Mouse (Mus musculus) stomach, embryonic 15.5 days (tissue): ENCODE results near the gene Slc24a3. TPM values are rescaled to one million over a fixed set of nuclear protein-coding genes. Genes with fewer than 3 reads are reported as not detected.

Source experiments
- ATAC-seq: fragments of 200-750 bp; cut with Nextera tagmentation; 2 replicates; pipeline ENCODE4 v1.8.0; 2017; ENCODE audit warnings: low read depth, moderate number of reproducible peaks, moderate TSS enrichment; ENCODE audit not compliant: insufficient read depth, low FRiP score
- H3K27ac ChIP-seq: fragments of 300-500 bp; sonication (generic); 2 replicates; pipeline ENCODE4 v1.5.1; 2015; ENCODE audit warnings: mild to moderate bottlenecking, inconsistent platforms
- H3K27me3 ChIP-seq: fragments of 300-500 bp; sonication (generic); replicated peaks from 2 replicates; pipeline ENCODE4 v1.6.1; 2015; ENCODE audit warnings: inconsistent platforms
- H3K36me3 ChIP-seq: fragments of 300-500 bp; sonication (generic); 2 replicates; pipeline ENCODE4 v1.6.1; 2015; ENCODE audit warnings: inconsistent platforms
- H3K4me1 ChIP-seq: fragments of 300-500 bp; sonication (generic); 2 replicates; pipeline ENCODE4 v1.6.1; 2015; ENCODE audit warnings: inconsistent platforms
- H3K4me2 ChIP-seq: fragments of 300-500 bp; sonication (generic); 2 replicates; pipeline ENCODE4 v1.6.1; 2015; ENCODE audit warnings: mild to moderate bottlenecking, inconsistent platforms
- H3K4me3 ChIP-seq: fragments of 300-500 bp; sonication (generic); replicated peaks from 2 replicates; pipeline ENCODE4 v1.5.1; 2015; ENCODE audit warnings: inconsistent platforms
- H3K9ac ChIP-seq: fragments of 300-500 bp; sonication (generic); 2 replicates; pipeline ENCODE4 v1.6.1; 2015; ENCODE audit warnings: inconsistent platforms
- H3K9me3 ChIP-seq: fragments of 300-500 bp; sonication (generic); 2 replicates; pipeline ENCODE4 v1.6.1; 2016; ENCODE audit warnings: inconsistent platforms
- WGBS: fragments of 180-500 bp; shearing (Covaris S2); methylation state at CpG from one replicate; pipeline ENCODE4 v1.1.7; 2015; 5-methylcytosine and 5-hydroxymethylcytosine counted together
- polyA plus RNA-seq: library from polyadenylated mRNA; unstranded; fragments of >200 nt; fragmentation: Nextera tagmentation; extraction: Ambion mirVana; gene quantifications from 2 replicates; pipeline ENCODE4 v1.2.1, GENCODE M21; 2015

Gene Slc24a3
- polyA plus RNA-seq, 1 experiment from 2014 or later: 5.4 TPM

DNA sequence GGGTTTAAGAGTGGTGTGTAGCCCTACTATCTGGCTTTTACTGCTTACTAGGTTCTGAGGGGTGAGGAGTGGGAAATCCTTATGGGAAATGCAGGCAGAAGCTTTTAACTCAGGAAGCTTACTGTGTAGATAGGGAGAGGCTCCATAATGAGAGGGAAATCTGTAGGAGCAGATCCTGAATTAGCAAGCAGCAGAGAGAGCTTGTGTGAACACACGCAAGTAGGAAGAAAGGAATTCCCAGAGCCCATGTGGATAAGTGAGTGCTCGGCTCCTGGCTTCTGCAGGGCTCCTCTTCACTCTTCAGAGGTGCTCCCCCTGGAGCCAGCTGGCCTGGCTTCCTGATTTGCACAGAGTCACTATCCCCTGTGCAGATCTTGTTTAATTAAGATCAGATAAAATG lies 309.9 kb downstream of the Slc24a3 start:
- no peaks in the 10 kb centered on the region for H3K4me1 ChIP-seq
- no peaks in the 10 kb centered on the region for H3K27me3 ChIP-seq
- no peak for ATAC-seq
- H3K4me3 ChIP-seq: no peak overlapping the region
- H3K27ac ChIP-seq: no peak overlapping the region
- 52% methylated on average over 2 of the region's 2 CpGs for WGBS
- no peaks in the 10 kb centered on the region for H3K36me3 ChIP-seq
- no peaks in the 10 kb centered on the region for H3K9me3 ChIP-seq
- no peak overlapping the region for H3K4me2 ChIP-seq
- no peak overlapping the region for H3K9ac ChIP-seq

DNA sequence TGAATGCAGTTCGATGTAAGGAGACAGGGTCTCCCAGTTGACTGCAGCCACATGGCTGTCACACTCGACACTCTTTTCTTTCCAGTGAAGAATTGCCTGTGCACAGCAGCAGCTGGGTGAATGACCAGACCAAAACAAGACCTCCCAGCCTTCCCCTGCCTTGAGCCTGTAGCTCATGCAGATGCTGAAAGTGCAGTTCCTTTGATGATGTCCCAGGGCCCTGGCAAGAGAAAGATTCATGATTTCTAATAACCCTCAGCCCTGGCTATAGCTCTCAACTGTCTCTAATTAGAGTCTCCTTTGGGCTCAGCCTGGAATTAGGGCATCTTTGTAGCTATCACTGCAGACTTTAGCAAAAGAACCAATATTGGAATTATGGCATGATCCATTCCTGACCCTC lies 312.1 kb downstream of the Slc24a3 start:
- no peak overlapping the region for H3K27ac ChIP-seq
- H3K27me3 ChIP-seq: no peaks in the 10 kb centered on the region
- H3K4me2 ChIP-seq: no peak overlapping the region
- H3K9me3 ChIP-seq: no peaks in the 10 kb centered on the region
- no peak overlapping the region for H3K4me3 ChIP-seq
- no peak overlapping the region for H3K9ac ChIP-seq
- 56% methylated on average over 2 of the region's 2 CpGs for WGBS
- no peak for ATAC-seq
- H3K36me3 ChIP-seq: no peaks in the 10 kb centered on the region
- H3K4me1 ChIP-seq: no peaks in the 10 kb centered on the region

DNA sequence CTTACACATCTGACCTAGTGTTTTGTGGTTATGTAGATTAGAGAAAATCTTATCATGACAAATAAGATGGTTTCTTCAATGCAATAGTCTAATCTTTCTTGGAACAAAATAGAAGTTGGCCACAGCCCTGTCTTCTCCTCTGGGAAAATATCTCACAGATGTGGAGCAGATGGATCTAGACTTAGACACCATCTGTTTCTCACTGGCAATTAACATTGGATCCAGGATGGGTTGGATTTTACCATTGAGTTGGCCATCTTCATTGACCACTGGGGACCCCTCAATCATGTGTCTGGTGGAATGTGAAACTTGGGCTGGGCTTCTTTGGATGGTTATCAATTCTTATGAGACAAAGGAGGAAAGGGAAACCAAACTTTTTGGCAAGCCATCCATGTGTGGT lies 332.7 kb downstream of the Slc24a3 start:
- Histone ChIP-seq H3K4me3 (no peak overlapping the region), H3K36me3 (no peaks in the 10 kb centered on the region), H3K27ac (no peak overlapping the region), H3K9ac (no peak overlapping the region), H3K4me2 (no peak overlapping the region), H3K9me3 (no peaks in the 10 kb centered on the region), H3K27me3 (no peaks in the 10 kb centered on the region), H3K4me1 (no peaks in the 10 kb centered on the region)
- no peak for ATAC-seq

DNA sequence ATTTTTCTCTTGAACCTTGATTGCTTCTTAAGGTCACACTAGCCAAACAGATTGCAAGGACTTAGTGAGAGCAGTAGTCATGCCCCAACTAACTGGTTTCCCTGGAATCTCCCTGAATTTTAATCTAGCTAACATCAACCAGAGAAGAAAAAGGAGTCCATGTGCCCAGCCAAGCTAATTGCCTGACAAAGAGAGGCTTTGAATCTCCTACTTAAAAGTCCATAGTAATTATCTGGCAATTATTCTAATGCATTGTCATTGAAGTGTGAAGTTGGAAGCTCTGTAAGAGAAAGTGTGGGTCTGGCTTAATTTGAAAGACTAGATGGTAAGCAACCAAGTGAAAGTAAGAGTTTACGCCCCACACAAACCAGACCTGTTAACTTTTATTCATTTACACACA lies 333.9 kb downstream of the Slc24a3 start:
- 97% methylated on average over 1 of the region's 1 CpGs for WGBS
- no peak overlapping the region for H3K9ac ChIP-seq

DNA sequence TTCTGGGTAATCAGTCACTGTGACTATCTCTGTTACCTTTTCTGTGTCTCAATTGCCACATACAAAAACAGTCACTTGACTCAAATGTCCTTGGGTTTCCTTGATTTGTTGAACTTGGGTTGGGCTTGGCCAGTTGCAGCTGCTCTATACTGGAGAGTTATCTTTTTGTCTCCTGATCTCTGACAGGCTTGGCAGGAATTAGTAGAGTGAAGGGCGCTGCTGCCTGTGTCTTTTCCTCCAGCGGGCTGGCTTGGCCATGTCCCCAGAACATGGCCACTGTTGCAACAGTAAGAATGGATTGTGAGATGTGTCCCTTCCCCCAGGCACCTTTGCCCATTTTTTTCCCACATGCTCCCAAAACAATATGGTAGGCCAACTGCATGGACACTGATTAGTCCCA lies 340.1 kb downstream of the Slc24a3 start:
- ATAC-seq: no peak
- Histone ChIP-seq H3K9ac (no peak overlapping the region), H3K27ac (no peak overlapping the region), H3K4me2 (no peak overlapping the region), H3K27me3 (no peaks in the 10 kb centered on the region), H3K9me3 (no peaks in the 10 kb centered on the region), H3K4me1 (no peaks in the 10 kb centered on the region), H3K4me3 (no peak overlapping the region), H3K36me3 (no peaks in the 10 kb centered on the region)
- 85% methylated on average over 2 of the region's 2 CpGs for WGBS

More for the DNA sequence above, 333.9 kb downstream of the Slc24a3 start:
- Histone ChIP-seq H3K4me1 (no peaks in the 10 kb centered on the region), H3K9me3 (no peaks in the 10 kb centered on the region), H3K27me3 (no peaks in the 10 kb centered on the region), H3K4me2 (no peak overlapping the region), H3K27ac (no peak overlapping the region), H3K4me3 (no peak overlapping the region), H3K36me3 (no peaks in the 10 kb centered on the region)
- ATAC-seq: no peak

DNA sequence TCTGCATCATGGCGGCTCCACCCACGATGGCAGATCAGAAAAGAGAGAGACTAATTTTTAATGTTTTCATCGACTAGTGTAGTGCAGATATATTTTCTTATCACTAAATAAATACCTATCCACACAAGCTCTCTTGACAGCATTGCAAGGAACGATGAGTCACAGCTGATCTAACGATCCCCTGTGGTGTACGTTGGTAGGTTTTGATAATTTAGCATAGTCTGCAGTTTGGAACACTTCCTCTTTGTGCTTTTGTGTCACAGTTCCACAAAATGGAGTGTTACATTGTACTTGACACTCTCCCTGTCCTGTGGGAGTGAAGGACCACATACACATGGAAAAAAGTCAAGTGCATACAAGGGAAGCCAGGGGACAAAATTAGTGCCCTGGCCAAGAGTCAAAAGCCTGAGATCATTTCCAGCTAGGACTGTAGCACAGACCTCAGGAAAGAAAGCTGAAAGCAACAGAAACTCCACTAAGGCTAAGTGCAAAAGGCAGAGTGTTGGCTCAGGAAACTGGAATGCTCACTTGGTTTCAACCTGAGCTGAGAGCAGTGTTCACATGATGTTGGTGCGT lies 343.2 kb downstream of the Slc24a3 start:
- Histone ChIP-seq H3K4me2 (no peak overlapping the region), H3K27ac (no peak overlapping the region), H3K4me1 (no peaks in the 10 kb centered on the region), H3K9me3 (no peaks in the 10 kb centered on the region), H3K9ac (no peak overlapping the region), H3K36me3 (no peaks in the 10 kb centered on the region), H3K4me3 (no peak overlapping the region), H3K27me3 (no peaks in the 10 kb centered on the region)
- no peak for ATAC-seq
- 73% methylated on average over 7 of the region's 7 CpGs for WGBS

DNA sequence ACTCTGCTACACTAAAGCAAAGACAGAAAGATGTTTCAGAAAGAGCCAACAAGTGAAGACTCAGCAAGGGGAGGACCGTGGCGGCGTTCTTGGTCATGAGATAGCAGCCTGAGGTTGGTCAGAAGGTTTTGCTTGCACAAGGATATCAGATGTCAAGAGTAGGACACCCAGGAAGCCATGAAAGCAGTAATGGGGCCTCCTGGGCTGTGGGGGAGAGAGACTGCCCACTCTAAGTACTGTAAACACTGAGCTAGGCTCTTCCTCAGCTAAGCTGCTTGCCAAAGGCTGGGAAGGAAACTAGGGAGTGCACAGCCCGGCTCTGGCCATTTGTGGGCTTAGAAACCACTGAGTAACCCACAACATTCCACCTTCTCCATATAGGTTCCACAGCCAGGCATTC lies 348.4 kb downstream of the Slc24a3 start:
- no peak overlapping the region for H3K4me2 ChIP-seq
- no peaks in the 10 kb centered on the region for H3K27me3 ChIP-seq
- no peaks in the 10 kb centered on the region for H3K4me1 ChIP-seq
- H3K9ac ChIP-seq: no peak overlapping the region
- no peaks in the 10 kb centered on the region for H3K36me3 ChIP-seq
- 0 out of 2 replicates have a peak, but pooled peaks have one; percentile 35 for ATAC-seq
- no peak overlapping the region for H3K4me3 ChIP-seq
- no peaks in the 10 kb centered on the region for H3K9me3 ChIP-seq
- H3K27ac ChIP-seq: no peak overlapping the region
- WGBS: 53% methylated on average over 4 of the region's 4 CpGs

DNA sequence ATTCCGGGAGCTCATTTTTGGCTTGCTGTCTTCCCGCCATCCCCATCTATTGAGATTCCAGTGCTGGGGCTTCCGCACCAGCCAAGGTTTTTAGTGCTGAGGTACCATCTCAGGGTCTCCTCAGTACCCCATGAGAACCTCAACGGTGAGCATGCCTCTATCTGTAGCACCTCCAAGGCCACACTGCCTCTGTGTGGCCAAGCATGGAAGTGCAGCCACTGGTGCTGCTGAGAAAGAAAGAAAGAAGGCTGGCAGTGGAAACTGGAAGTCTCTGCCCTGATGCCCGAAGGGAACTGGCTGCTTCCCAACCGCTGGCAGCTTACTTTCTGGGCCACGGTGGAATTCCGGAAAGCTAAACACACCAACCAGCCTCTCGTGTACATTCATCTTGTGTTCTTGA lies 349.8 kb downstream of the Slc24a3 start:
- no peaks in the 10 kb centered on the region for H3K9me3 ChIP-seq
- no peak overlapping the region for H3K9ac ChIP-seq
- H3K36me3 ChIP-seq: no peaks in the 10 kb centered on the region
- H3K27me3 ChIP-seq: no peaks in the 10 kb centered on the region
- no peak overlapping the region for H3K4me3 ChIP-seq
- no peak overlapping the region for H3K4me2 ChIP-seq
- ATAC-seq: no peak
- 50% methylated on average over 9 of the region's 9 CpGs for WGBS
- no peak overlapping the region for H3K27ac ChIP-seq
- no peaks in the 10 kb centered on the region for H3K4me1 ChIP-seq

DNA sequence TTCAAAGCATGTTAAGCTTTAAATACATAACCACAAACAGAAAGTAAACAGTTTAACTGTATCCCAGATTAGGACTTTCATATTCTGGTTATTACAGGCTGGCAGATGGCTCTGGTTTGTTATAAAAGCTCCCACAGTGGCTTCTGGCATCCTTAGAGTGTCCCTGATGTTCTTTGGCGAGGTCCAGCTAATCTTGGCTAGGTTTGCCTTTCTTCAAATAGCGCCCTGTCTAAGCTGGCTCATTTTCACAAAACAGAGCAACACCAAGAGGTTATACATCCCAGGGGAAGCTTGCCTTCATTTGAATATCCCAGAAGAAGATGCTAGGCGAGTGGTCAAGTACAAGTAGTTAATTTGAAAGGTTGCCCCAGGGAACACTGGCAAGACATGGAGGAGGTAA lies 354.5 kb downstream of the Slc24a3 start:
- Histone ChIP-seq H3K27ac (no peak overlapping the region), H3K4me3 (no peak overlapping the region), H3K4me2 (no peak overlapping the region), H3K27me3 (no peaks in the 10 kb centered on the region), H3K9me3 (no peaks in the 10 kb centered on the region), H3K9ac (no peak overlapping the region), H3K36me3 (no peaks in the 10 kb centered on the region), H3K4me1 (no peaks in the 10 kb centered on the region)
- no peak for ATAC-seq
- WGBS: 75% methylated on average over 3 of the region's 3 CpGs

DNA sequence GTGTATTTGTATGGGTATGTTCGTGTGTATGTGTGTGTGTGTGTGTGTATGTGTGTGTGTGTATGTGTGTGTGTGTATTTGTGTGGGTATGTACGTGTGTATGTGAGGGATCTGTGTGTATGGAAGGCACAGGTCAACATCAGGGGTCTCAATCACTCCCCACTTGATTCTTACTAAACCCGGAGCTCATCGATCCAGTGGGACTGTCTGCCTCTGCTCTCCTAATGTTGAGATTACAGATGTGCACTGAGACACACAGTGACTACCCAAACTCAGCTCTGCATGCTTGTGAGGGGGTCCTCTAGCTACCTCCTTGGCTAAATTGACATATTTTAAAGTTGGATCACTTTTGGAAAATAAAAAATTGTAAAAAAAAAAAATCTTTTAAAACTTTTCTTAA lies 355.8 kb downstream of the Slc24a3 start:
- no peak overlapping the region for H3K4me3 ChIP-seq
- no peaks in the 10 kb centered on the region for H3K27me3 ChIP-seq
- H3K36me3 ChIP-seq: no peaks in the 10 kb centered on the region
- H3K9me3 ChIP-seq: no peaks in the 10 kb centered on the region
- 80% methylated on average over 4 of the region's 4 CpGs for WGBS
- no peak overlapping the region for H3K9ac ChIP-seq
- no peaks in the 10 kb centered on the region for H3K4me1 ChIP-seq
- no peak overlapping the region for H3K4me2 ChIP-seq
- no peak for ATAC-seq
- no peak overlapping the region for H3K27ac ChIP-seq

DNA sequence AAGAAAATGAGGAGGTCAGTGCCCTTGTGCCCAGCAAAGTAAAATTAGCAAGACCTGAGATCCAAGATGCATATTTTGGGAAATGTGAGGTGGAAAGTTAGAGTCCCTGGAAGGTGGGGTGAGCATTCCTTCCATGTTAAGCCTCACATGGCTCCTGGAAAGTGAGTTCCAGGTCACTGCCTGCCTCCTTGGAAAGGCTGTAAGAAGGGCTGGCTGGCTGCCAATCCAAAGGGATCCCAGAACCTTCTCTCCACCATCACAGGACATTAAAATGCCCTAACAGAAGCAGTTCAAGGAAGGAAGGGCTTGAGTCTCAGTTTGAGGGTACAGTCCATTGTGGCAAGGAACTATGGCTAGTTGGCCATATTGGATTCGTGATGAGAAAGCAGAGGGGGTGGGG lies 359.6 kb downstream of the Slc24a3 start:
- Histone ChIP-seq H3K27me3 (no peaks in the 10 kb centered on the region), H3K4me1 (no peaks in the 10 kb centered on the region), H3K9me3 (no peaks in the 10 kb centered on the region), H3K27ac (no peak overlapping the region), H3K4me3 (no peak overlapping the region), H3K4me2 (no peak overlapping the region), H3K36me3 (no peaks in the 10 kb centered on the region), H3K9ac (no peak overlapping the region)
- no peak for ATAC-seq
- 86% methylated on average over 1 of the region's 1 CpGs for WGBS

DNA sequence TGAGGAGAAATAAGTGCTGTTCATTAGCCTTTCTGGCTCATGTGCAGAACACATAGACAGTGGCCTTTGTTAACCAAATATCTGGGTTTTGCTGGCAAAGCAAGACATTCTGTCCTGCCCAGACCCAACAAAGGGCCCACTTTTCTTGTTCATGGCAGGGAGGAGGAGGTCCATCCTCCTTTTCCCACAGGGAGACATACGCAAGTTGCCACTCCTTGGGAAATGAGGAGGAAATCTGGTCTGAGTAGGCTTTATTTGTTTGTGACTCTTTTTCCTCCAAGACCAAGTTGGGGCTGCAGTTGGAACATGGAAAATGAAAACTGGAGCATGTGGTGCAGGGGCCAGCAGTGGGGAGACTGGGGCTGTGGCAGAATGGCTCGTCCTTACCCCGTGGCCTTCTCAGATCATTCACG lies 363.4 kb downstream of the Slc24a3 start:
- Histone ChIP-seq H3K9ac (no peak overlapping the region), H3K4me3 (no peak overlapping the region), H3K27ac (no peak overlapping the region), H3K36me3 (no peaks in the 10 kb centered on the region), H3K4me1 (no peaks in the 10 kb centered on the region), H3K4me2 (no peak overlapping the region), H3K27me3 (no peaks in the 10 kb centered on the region), H3K9me3 (no peaks in the 10 kb centered on the region)
- ATAC-seq: no peak
- 83% methylated on average over 4 of the region's 4 CpGs for WGBS

DNA sequence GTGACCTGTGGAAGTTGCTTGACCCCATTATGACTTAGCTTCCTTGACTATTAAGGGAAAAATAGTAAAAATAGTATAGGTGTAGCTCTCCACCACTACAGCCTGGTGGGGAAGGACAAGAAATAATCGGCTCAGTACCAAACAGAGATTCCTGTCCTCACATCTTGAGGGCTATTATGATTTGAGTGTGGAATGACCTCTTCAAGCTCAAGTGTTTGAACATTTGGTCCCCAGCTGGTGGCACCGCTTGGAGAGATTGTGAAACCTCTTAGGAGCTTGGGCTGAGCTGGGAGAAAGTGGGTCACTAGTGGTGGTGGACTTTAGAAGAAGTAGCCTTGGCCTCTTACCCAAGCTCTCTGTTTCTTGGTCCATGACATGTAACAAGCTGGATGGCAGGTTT lies 365.5 kb downstream of the Slc24a3 start:
- no peak overlapping the region for H3K4me2 ChIP-seq
- no peaks in the 10 kb centered on the region for H3K27me3 ChIP-seq
- no peaks in the 10 kb centered on the region for H3K4me1 ChIP-seq
- no peak overlapping the region for H3K4me3 ChIP-seq
- H3K9ac ChIP-seq: no peak overlapping the region
- H3K36me3 ChIP-seq: no peaks in the 10 kb centered on the region
- no peak overlapping the region for H3K27ac ChIP-seq
- no peaks in the 10 kb centered on the region for H3K9me3 ChIP-seq
- ATAC-seq: no peak
- WGBS: 85% methylated on average over 2 of the region's 2 CpGs
